ENCODE assay signal across 11 mouse cellular contexts in genomic region chr9:44182260-44182659, GRCm38 (mm10). TPM values are rescaled to one million over a fixed set of nuclear protein-coding genes. Genes with fewer than 3 reads are reported as not detected.
A peak's percentile ranks its signal among the peaks of the same experiment; 100 is the strongest.
DNase-seq lines count a peak whose midpoint lies in the region; ATAC-seq and TF ChIP-seq lines count a peak whose summit lies in the region.
"Had no signal": no experiment of that assay in that cellular context is flagged by ENCODE, and none has a peak within 500 bp of the region (broad histone marks: within the 10 kb centered on the region; RNA-seq: fewer than 3 reads in every experiment).

No protein-coding gene starts in this region.

- TF ChIP-seq CTCF in spleen, adult 2 months (IDR thresholded peaks at IDR 0.05; ENCODE audit: extremely low read depth, insufficient read depth, insufficient read length, insufficient replicate concordance), result no peak
- TF ChIP-seq CTCF in lung, embryonic 14.5 days (IDR thresholded peaks at IDR 0.05; ENCODE audit: low read depth), result peak; percentile 59

- H3K4me2 ChIP-seq in lung, embryonic 14.5 days, result no peak overlapping the region
- H3K4me2 ChIP-seq: neural tube, embryonic 12.5 days had no signal

- DNase-seq in embryo, embryonic 10 days (ENCODE audit: low spot score), result peak; percentile 32
- DNase-seq in embryo, embryonic 10.5 days (ENCODE audit: low spot score), result no peak
- DNase-seq in spleen, adult 2 months (ENCODE audit: low read depth in 1 of 2, low spot score in 2 of 2), result peak; percentile 25 to 41
- DNase-seq in spleen, adult 12 weeks (ENCODE audit: low spot score), result no peak
- DNase-seq in heart, adult 8-10 months (ENCODE audit: low spot score), result peak; percentile 26
- DNase-seq in lung, embryonic 14.5 days, result peak; percentile 19
- DNase-seq in thymus, postnatal 4 days, result peak; percentile 80
- DNase-seq in embryo, embryonic 11 days, result no peak

- H3K4me3 ChIP-seq in spleen, adult 2 months (ENCODE audit: extremely low read depth, insufficient read depth, insufficient read length), result no peak overlapping the region
- H3K4me3 ChIP-seq in lung, embryonic 14.5 days (ENCODE audit: low read depth, low read length), result no peak overlapping the region
- H3K4me3 ChIP-seq: neural tube, embryonic 12.5 days had no signal

- no peak overlapping the region for H3K9ac ChIP-seq in lung, embryonic 14.5 days
- H3K9ac ChIP-seq: neural tube, embryonic 12.5 days had no signal

- no peaks in the 10 kb centered on the region for H3K9me3 ChIP-seq in lung, embryonic 14.5 days (ENCODE audit: low read depth, low read length)

- H3K27ac ChIP-seq in spleen, adult 2 months (ENCODE audit: insufficient read depth, low read length), result no peak overlapping the region
- no peak overlapping the region for H3K27ac ChIP-seq in lung, embryonic 14.5 days (ENCODE audit: low read depth)
- H3K27ac ChIP-seq: neural tube, embryonic 12.5 days had no signal

- no peak for TF ChIP-seq POLR2A in spleen, adult 2 months (IDR thresholded peaks at IDR 0.05; ENCODE audit: low read depth, low read length)

- peaks cover 1% of the 10 kb centered on the region; the same call in 1 of the 2 replicates for H3K36me3 ChIP-seq in spleen, adult 2 months (ENCODE audit: control insufficient read depth, insufficient read depth, low read length)
- H3K36me3 ChIP-seq in lung, embryonic 14.5 days (ENCODE audit: insufficient read depth), result no peaks in the 10 kb centered on the region

- WGBS in spleen, adult 2 months, result 75% methylated on average over 3 of the region's 3 CpGs
- 87% methylated on average over 3 of the region's 3 CpGs for WGBS in lung, embryonic 14.5 days

- ATAC-seq in lung, embryonic 14.5 days (ENCODE audit: insufficient read depth), result no peak

- no peaks in the 10 kb centered on the region for H3K27me3 ChIP-seq in spleen, adult 2 months (ENCODE audit: control insufficient read depth, insufficient read depth, low read length)
- H3K27me3 ChIP-seq in lung, embryonic 14.5 days (ENCODE audit: insufficient read depth, low read length), result no peaks in the 10 kb centered on the region
- H3K27me3 ChIP-seq: neural tube, embryonic 12.5 days had no signal

- peaks cover 6% of the 10 kb centered on the region for H3K4me1 ChIP-seq in spleen, adult 2 months (ENCODE audit: control insufficient read depth, insufficient read depth, insufficient read length)
- no peaks in the 10 kb centered on the region for H3K4me1 ChIP-seq in lung, embryonic 14.5 days (ENCODE audit: insufficient read depth)
- H3K4me1 ChIP-seq: neural tube, embryonic 12.5 days had no signal

RNA-seq across cellular contexts. Expression of gene Mcam, which starts 48.0 kb away (rescaled TPM):
- polyA plus RNA-seq in spleen, adult 2 months (2012; rRNA removed), result 12.7 and 13.9 TPM in 2 replicates
- 10 to 100 TPM; 20.5 to 35.2 (median 28.1) TPM for total RNA-seq in heart, adult 8-10 months (2022)
- polyA plus RNA-seq in lung, embryonic 14.5 days (2014; fragmentation: Nextera tagmentation; extraction: Ambion mirVana), result 84.9 and 87.7 TPM in 2 replicates

RNA-seq across cellular contexts. Expression of gene Cbl, which starts 51.6 kb away (rescaled TPM):
- polyA plus RNA-seq in spleen, adult 2 months (2012; rRNA removed), result 16.1 and 20.3 TPM in 2 replicates
- total RNA-seq in heart, adult 8-10 months (2022), result 10 to 100 TPM; 14.8 to 18.9 (median 17.4) TPM
- polyA plus RNA-seq in lung, embryonic 14.5 days (2014; fragmentation: Nextera tagmentation; extraction: Ambion mirVana), result 20.9 and 21.9 TPM in 2 replicates

RNA-seq across cellular contexts. Expression of gene Ccdc153, which starts 58.2 kb away (rescaled TPM):
- polyA plus RNA-seq in spleen, adult 2 months (2012; rRNA removed), result not detected in 2 replicates
- total RNA-seq in heart, adult 8-10 months (2022), result not detected
- polyA plus RNA-seq in lung, embryonic 14.5 days (2014; fragmentation: Nextera tagmentation; extraction: Ambion mirVana), result not detected in 2 replicates
- total RNA-seq: ES-E14; gastrocnemius, postnatal 4 days had no signal
- polyA plus RNA-seq: neural tube, embryonic 12.5 days had no signal

Comparison
In these comparisons a context has a peak if more than half of its experiments do, and no peak if none do; other contexts are left out.
1. DNase-seq: peak in embryo, embryonic 10 days (single experiment), spleen, adult 2 months (2 of 2), heart, adult 8-10 months (single experiment), lung, embryonic 14.5 days (single experiment) and thymus, postnatal 4 days (single experiment); none in embryo, embryonic 10.5 days (single experiment), spleen, adult 12 weeks (single experiment) and embryo, embryonic 11 days (single experiment).